Mouse (Mus musculus) heart, embryonic 10.5 days (tissue): ENCODE measurements around the gene Tff1. TPM values are rescaled to one million over a fixed set of nuclear protein-coding genes. Genes with fewer than 3 reads are reported as not detected.

Experiments used
- DNase-seq: peaks from one replicate; pipeline ENCODE4 v3.0.0-alpha.2; 2017; ENCODE audit warnings: low spot score
- H3K27ac ChIP-seq: fragments of 300-500 bp; sonication (generic); 2 replicates; pipeline ENCODE4 v1.5.1; 2016; ENCODE audit warnings: mild to moderate bottlenecking
- H3K27me3 ChIP-seq: fragments of 300-500 bp; sonication (generic); 2 replicates; pipeline ENCODE4 v1.6.1; 2016; ENCODE audit warnings: mild to moderate bottlenecking; ENCODE audit not compliant: poor library complexity, insufficient read depth, severe bottlenecking
- H3K36me3 ChIP-seq: fragments of 300-500 bp; sonication (generic); 2 replicates; pipeline ENCODE4 v1.6.1; 2016; ENCODE audit warnings: mild to moderate bottlenecking, moderate library complexity
- H3K4me1 ChIP-seq: fragments of 300-500 bp; sonication (generic); 2 replicates; pipeline ENCODE4 v1.6.1; 2016; ENCODE audit warnings: mild to moderate bottlenecking
- H3K4me3 ChIP-seq: fragments of 300-500 bp; sonication (generic); 2 replicates; pipeline ENCODE4 v1.5.1; 2016; ENCODE audit warnings: mild to moderate bottlenecking, moderate library complexity
- H3K9me3 ChIP-seq: fragments of 300-500 bp; sonication (generic); 2 replicates; pipeline ENCODE4 v1.6.1; 2016; ENCODE audit warnings: mild to moderate bottlenecking, moderate library complexity
- WGBS: fragments of 180-500 bp; shearing (Covaris S2); methylation state at CpG from one replicate; pipeline ENCODE4 v1.1.7; 2016; 5-methylcytosine and 5-hydroxymethylcytosine counted together
- polyA plus RNA-seq: library from polyadenylated mRNA; unstranded; fragments of >200 nt; fragmentation: Nextera tagmentation; extraction: Ambion mirVana; gene quantifications from 2 replicates; pipeline ENCODE4 v1.2.1, GENCODE M21; 2016

The Tff1 gene
- polyA plus RNA-seq, 1 experiment from 2014 or later = 0.33 TPM

DNA sequence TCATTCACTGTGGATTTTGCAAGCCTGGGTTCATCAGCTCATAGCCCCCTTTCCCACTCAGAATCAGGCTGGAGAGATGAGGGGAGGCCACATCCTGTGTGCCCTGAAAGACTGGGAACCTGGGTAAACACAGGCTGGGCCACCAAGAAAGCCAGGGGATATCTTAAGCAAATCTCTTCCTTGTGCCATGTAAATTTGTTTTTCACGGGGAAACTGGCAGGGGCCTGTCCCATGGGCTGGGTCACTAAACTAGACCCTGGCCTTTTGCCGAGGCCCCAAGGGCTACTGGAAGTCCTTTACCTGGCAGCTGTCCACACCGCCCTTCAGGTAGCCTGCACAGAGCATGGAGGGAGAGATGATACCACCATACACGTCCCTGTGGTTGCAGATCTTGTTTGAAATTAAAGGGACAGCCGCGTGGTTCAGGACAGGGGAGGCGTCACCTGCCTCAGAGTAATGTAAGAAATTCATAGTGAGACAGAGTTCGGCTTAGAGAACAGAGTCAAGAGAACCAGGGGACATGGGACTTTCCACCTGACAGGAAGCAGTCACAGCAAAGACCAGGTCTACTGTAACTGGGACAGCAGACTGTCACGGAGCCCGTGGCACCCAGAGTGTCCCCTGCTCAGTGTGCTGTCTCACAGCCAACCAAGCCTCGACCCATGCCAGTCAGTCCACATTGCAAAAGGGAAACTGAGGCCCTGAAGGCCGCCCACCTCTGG lies 19.4 kb upstream of the Tff1 start:
- 76% methylated on average over 12 of the region's 12 CpGs for WGBS
- no peaks in the 10 kb centered on the region for H3K9me3 ChIP-seq
- no peak overlapping the region for H3K4me3 ChIP-seq
- DNase-seq = no peak
- H3K4me1 ChIP-seq = no peaks in the 10 kb centered on the region
- H3K27ac ChIP-seq = no peak overlapping the region
- H3K36me3 ChIP-seq = no peaks in the 10 kb centered on the region
- peaks cover 33% of the 10 kb centered on the region for H3K27me3 ChIP-seq

DNA sequence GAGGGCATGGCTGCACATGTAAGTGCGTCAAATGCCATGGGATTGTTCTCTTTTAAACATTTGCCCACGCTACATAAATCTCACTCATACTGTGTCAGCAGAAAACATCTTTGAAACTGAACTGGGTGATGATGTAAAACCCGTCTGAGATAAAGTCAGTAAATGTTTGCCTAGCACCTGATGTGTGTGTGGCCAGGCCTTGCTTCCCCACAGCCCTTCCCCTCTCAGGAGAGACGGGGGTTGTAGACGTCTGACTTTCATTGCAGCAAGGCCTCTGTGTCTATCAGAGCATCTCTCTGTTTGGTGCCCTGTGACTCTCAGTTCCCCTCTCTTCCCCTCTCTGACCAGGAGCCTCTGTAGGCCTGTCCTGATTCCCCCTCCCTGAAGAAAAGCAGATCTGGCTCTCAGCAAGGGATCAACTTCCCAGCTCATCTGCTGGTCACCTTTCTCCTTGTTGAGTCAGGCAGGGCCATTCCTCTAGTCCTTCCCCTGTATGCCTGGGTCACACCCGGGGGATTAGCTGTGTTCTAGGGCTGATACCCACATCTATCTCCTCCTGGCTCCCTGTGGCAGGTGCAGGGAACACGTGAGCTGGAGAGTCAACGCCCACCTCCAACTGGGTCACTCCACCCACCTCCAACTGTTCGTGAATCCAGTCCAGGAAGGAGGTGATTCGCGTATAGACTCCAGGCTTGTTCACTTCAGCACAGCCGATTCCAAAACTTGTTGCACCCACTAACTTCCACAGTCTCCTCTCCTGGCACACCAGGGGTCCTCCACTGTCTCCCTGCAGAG lies 18.3 kb upstream of the Tff1 start:
- Histone ChIP-seq H3K27ac (no peak overlapping the region), H3K9me3 (no peaks in the 10 kb centered on the region), H3K4me1 (no peaks in the 10 kb centered on the region), H3K4me3 (no peak overlapping the region), H3K27me3 (peaks cover 23% of the 10 kb centered on the region), H3K36me3 (no peaks in the 10 kb centered on the region)
- DNase-seq = no peak
- WGBS = 63% methylated on average over 12 of the region's 12 CpGs

DNA sequence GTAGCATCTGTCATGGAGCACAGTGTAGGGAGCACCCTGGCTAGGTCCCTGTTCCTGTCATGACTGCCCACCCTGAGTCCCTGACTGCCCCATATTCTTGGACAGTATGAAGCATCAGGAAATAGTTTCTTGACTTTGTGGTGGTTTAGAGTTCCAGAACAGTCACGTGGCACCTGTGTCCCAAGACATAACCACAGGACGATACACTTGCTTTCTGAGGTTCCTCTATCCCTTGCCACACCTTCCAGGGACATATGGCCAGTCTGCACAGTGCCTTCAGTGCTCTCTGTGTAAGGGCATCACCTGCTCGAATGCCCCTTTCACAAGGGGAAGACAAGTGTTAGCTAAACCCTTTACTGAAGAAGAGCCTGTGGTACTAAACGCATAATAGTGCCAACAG lies 16.4 kb upstream of the Tff1 start:
- H3K27ac ChIP-seq = no peak overlapping the region
- H3K4me1 ChIP-seq = no peaks in the 10 kb centered on the region
- no peak overlapping the region for H3K4me3 ChIP-seq
- no peaks in the 10 kb centered on the region for H3K36me3 ChIP-seq
- peaks cover 20% of the 10 kb centered on the region for H3K27me3 ChIP-seq
- WGBS = 75% methylated on average over 4 of the region's 4 CpGs
- no peaks in the 10 kb centered on the region for H3K9me3 ChIP-seq
- DNase-seq = no peak

DNA sequence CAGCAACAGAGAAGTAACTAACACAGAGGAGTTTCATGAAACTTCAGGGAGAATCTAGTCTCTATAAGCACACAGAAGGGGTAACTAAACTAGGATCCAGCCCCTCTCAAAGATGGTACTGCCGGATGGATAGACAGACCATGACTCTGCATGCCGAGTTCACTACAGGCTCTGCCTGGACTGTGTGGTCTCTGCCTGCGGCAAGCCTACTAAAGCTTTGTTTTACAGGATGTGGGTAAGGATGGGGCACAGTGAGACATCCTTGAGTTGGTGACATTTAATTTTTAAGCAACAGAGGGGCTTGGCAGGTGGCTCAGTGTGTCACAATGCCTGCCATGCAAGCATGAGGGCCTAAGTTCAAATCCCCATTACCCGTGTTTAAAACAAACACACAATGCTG lies 11.2 kb upstream of the Tff1 start:
- no peaks in the 10 kb centered on the region for H3K4me1 ChIP-seq
- H3K4me3 ChIP-seq = no peak overlapping the region
- no peak for DNase-seq
- no peaks in the 10 kb centered on the region for H3K9me3 ChIP-seq
- WGBS = 83% methylated on average over 4 of the region's 4 CpGs
- H3K36me3 ChIP-seq = no peaks in the 10 kb centered on the region
- H3K27me3 ChIP-seq = peaks cover 14% of the 10 kb centered on the region
- no peak overlapping the region for H3K27ac ChIP-seq

DNA sequence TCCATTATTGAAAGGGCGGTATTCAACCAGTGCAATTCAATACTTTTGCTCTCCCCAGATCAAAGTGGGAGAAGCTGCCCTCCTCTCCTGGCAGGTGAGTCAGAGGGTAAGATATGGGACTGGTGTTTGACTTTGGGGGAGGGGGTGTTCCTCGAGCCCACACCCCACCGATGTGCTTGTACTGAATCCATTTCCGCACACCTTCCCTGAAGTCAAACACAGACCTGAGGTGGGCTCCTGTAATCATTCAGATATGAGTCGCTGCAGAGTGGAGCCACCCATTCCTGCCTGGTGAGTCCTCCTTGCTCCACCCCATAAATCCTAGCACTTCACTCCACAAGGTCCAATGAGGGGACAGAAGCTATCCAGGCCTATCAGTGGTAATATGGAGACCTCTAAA lies 4.7 kb upstream of the Tff1 start:
- 82% methylated on average over 5 of the region's 5 CpGs for WGBS
- no peaks in the 10 kb centered on the region; the same call in 1 of the 2 replicates for H3K27me3 ChIP-seq
- peaks cover 5% of the 10 kb centered on the region for H3K4me1 ChIP-seq
- no peaks in the 10 kb centered on the region for H3K9me3 ChIP-seq
- no peak for DNase-seq
- H3K27ac ChIP-seq = no peak overlapping the region
- H3K36me3 ChIP-seq = no peaks in the 10 kb centered on the region
- H3K4me3 ChIP-seq = no peak overlapping the region

DNA sequence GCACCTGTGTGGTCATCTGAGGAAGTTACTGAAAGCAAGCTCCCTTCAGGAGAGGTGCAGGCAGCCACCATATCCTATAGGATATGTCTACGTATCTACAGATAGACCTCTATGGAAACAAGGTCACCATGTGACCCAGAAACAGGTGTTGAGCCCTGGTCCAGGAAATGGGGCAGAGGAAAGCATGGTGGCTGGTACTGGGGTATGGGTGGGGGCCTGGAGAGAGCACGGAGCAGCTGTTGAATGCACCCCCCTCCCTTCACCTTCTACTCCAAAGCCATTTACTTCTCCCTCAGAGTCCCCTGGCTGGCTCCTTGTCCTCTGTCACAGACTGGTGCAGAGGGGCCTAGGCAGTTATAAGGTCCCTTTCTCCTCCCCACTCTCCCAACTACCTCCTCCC lies 1.3 kb downstream of the Tff1 start:
- no peak overlapping the region for H3K4me3 ChIP-seq
- peaks cover 11% of the 10 kb centered on the region for H3K4me1 ChIP-seq
- no peak overlapping the region for H3K27ac ChIP-seq
- no peak for DNase-seq
- H3K36me3 ChIP-seq = no peaks in the 10 kb centered on the region
- WGBS = 83% methylated on average over 2 of the region's 2 CpGs
- H3K27me3 ChIP-seq = no peaks in the 10 kb centered on the region; the same call in 1 of the 2 replicates
- peaks cover 2% of the 10 kb centered on the region; the same call in 1 of the 2 replicates for H3K9me3 ChIP-seq

DNA sequence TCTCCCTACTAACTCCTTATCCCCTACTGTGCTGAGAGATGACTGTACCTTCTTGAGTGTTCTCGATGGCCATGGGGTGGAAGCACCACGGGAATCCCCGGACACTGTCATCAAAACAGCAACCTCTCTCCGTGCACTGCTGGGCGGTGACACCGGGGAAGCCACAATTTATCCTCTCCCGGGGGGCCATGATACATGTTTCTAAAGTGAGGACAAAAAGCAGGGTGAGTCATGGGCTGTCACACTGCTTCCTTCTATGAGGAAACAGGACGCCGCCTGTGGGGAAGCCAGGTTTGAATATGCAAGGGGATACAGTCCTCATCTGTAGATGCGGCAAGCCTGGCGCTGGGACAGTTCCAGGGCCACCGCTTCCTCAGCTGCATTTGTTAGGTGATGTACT lies 2.5 kb downstream of the Tff1 start:
- H3K9me3 ChIP-seq = peaks cover 2% of the 10 kb centered on the region; the same call in 1 of the 2 replicates
- no peak for DNase-seq
- peaks cover 11% of the 10 kb centered on the region for H3K4me1 ChIP-seq
- H3K27ac ChIP-seq = no peak overlapping the region
- no peaks in the 10 kb centered on the region for H3K36me3 ChIP-seq
- no peak overlapping the region for H3K4me3 ChIP-seq
- 77% methylated on average over 12 of the region's 12 CpGs for WGBS
- H3K27me3 ChIP-seq = no peaks in the 10 kb centered on the region; the same call in 1 of the 2 replicates

DNA sequence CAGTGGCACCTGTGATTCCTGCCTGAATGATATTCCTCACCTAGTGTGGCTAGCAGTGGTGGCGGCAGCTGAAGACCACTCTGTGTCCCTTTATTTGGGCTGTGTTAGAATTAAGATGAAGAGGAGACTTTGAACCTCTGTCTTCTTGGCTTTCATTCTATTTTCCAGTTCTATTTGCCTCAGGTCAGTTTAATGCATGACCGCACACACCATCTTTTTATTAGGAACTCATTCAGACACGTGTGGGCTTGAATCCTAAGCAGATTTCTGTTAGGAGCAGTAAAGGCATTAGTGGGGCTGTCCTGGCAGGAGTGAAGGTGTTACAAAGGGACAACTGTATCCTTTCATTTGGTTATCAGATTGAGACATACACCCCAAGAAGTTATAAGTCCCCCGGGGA lies 4.8 kb downstream of the Tff1 start:
- 83% methylated on average over 4 of the region's 4 CpGs for WGBS
- Histone ChIP-seq H3K36me3 (no peaks in the 10 kb centered on the region), H3K9me3 (peaks cover 2% of the 10 kb centered on the region; the same call in 1 of the 2 replicates), H3K27me3 (no peaks in the 10 kb centered on the region; the same call in 1 of the 2 replicates), H3K4me1 (peaks cover 10% of the 10 kb centered on the region), H3K4me3 (no peak overlapping the region), H3K27ac (no peak overlapping the region)
- DNase-seq = no peak

DNA sequence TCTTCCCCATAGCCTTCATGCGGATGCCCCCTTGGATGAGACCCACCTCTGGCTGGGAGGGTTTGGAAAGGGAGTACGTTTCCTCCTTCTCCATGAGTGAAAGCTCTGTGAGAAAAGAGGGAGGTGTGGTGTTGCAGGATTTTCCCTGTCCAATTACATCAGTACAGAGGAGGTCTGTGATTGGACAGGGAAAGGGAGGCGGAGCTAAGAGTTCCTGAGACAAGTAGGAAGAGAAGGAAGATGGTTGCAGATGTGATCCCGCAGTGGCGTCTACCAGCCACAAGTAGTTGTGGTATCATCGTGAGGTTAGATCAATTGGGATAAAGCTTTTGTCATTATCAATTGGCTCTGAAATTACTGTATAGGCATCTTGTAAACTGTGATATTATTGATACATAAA lies 7.2 kb downstream of the Tff1 start:
- DNase-seq = no peak
- H3K27me3 ChIP-seq = no peaks in the 10 kb centered on the region
- H3K4me3 ChIP-seq = no peak overlapping the region
- peaks cover 2% of the 10 kb centered on the region; the same call in 1 of the 2 replicates for H3K9me3 ChIP-seq
- no peaks in the 10 kb centered on the region for H3K36me3 ChIP-seq
- WGBS = 74% methylated on average over 6 of the region's 6 CpGs
- H3K27ac ChIP-seq = no peak overlapping the region
- 0 out of 2 replicates have a peak, but pooled peaks cover 8% of the 10 kb centered on the region for H3K4me1 ChIP-seq

DNA sequence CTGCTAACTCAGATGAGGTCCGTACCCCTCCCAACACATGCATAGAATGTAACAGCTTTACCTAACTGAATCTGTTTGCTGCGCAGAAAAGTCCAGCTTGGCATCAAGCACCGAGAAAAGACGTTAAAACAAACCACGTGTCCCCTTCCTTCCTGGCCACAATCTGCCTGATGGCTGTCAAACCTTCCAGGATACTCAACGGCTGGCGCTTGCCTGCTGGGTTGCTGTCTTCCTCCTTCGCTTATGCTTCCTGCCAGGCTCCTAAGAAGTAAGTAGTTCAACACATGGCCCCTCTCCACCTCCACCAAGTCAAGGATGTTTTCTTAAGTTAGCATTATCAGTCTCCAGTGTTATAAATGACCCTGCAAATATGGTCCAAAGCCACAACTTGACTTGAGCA lies 11.3 kb downstream of the Tff1 start:
- no peaks in the 10 kb centered on the region for H3K9me3 ChIP-seq
- H3K27ac ChIP-seq = no peak overlapping the region
- DNase-seq = no peak
- no peaks in the 10 kb centered on the region for H3K27me3 ChIP-seq
- H3K4me1 ChIP-seq = 0 out of 2 replicates have a peak, but pooled peaks cover 5% of the 10 kb centered on the region
- H3K36me3 ChIP-seq = no peaks in the 10 kb centered on the region
- no peak overlapping the region for H3K4me3 ChIP-seq
- 66% methylated on average over 8 of the region's 8 CpGs for WGBS

DNA sequence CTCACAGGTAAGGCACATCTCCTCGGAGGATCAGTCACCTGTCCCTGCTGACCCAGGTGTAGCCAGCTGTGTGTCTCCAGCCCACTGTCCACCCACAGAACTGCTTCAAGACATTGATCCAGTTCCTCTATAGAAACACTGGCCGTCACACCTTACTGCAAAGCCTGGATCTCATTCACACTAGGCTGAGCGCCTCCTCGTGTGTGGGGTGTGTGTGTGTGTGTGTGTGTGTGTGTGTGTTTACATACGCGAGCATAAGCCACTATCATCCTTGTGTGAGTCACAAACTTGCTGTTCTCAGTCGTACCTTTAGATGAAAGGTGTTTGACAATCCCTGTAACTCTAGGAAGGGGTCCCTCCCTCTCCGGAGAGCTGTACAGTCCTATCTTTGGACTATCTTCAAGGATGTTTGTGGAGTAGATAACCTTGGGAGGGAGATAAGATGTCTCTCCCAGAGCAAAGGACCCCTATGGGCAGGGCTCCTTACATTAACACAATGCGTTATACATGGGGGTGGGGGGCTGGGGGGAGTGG lies 12.0 kb downstream of the Tff1 start:
- Histone ChIP-seq H3K36me3 (no peaks in the 10 kb centered on the region), H3K27ac (no peak overlapping the region), H3K9me3 (no peaks in the 10 kb centered on the region), H3K4me1 (0 out of 2 replicates have a peak, but pooled peaks cover 5% of the 10 kb centered on the region), H3K27me3 (no peaks in the 10 kb centered on the region), H3K4me3 (no peak overlapping the region)
- no peak for DNase-seq
- WGBS = 66% methylated on average over 9 of the region's 9 CpGs

DNA sequence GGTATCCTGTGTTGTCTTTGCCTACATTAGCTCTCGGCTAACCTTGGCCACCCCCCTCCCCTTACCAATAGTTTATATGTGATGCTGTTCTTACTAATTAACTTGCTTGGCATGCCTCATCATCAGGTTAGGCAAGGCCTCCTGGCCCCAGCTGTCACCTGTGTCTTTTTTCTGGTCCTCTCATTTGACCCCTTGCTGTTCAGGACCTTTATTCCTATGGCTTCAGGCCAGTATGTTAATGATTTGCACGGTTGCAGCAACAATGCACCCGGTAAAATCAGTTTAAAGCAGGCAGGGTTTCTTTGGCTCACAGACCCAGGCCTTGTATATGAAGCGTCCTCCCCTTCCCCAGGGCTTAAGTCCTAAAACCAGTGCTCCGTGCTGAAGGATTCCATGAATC lies 12.6 kb downstream of the Tff1 start:
- 65% methylated on average over 5 of the region's 5 CpGs for WGBS
- H3K9me3 ChIP-seq = no peaks in the 10 kb centered on the region
- no peak overlapping the region for H3K4me3 ChIP-seq
- H3K36me3 ChIP-seq = no peaks in the 10 kb centered on the region
- 0 out of 2 replicates have a peak, but pooled peaks cover 5% of the 10 kb centered on the region for H3K4me1 ChIP-seq
- no peaks in the 10 kb centered on the region for H3K27me3 ChIP-seq
- H3K27ac ChIP-seq = no peak overlapping the region
- no peak for DNase-seq

DNA sequence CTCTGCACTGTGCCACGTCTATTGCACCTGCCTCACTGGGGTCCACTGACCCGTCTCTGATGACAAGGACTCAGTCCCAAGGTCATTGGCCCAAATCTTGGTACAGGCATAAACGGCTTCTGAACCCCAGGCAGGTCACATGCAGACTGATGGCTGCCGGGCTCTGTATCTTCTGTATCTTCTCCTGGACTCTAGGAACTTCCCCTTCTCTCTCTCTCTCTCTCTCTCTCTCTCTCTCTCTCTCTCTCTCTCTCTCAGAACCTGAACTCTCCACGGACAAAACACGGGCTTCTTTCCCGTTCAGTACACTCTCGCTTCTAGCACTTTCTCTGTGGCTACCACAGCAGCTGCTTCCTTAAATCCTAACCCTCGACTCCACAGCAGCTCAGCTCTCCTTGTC lies 19.1 kb downstream of the Tff1 start:
- Histone ChIP-seq H3K36me3 (no peaks in the 10 kb centered on the region), H3K4me3 (no peak overlapping the region), H3K4me1 (no peaks in the 10 kb centered on the region), H3K9me3 (no peaks in the 10 kb centered on the region), H3K27ac (no peak overlapping the region), H3K27me3 (peaks cover 6% of the 10 kb centered on the region; the same call in 1 of the 2 replicates)
- DNase-seq = no peak
- WGBS = 75% methylated on average over 9 of the region's 9 CpGs
